Mouse (Mus musculus): ENCODE results near the gene Slc23a3. TPM values are rescaled to one million over a fixed set of nuclear protein-coding genes. Genes with fewer than 3 reads are reported as not detected.
A peak's percentile ranks its signal among the peaks of the same experiment; 100 is the strongest.

The Slc23a3 gene
- polyA plus RNA-seq, 1 experiment from 2014 or later, result 0.41 TPM

GRCm38 (mm10) chr1:75158990-75159389, 25.3 kb upstream of the Slc23a3 start:
- no peak for ATAC-seq (ENCODE audit: borderline replicate concordance, extremely low read depth, low FRiP score, low TSS enrichment)
- Histone ChIP-seq H3K27ac (no peak overlapping the region), H3K9ac (no peak overlapping the region), H3K4me2 (no peak overlapping the region), H3K4me1 (no peaks in the 10 kb centered on the region), H3K27me3 (no peaks in the 10 kb centered on the region), H3K36me3 (no peaks in the 10 kb centered on the region), H3K4me3 (no peak overlapping the region), H3K9me3 (no peaks in the 10 kb centered on the region)

GRCm38 (mm10) chr1:75155837-75156236, 22.1 kb upstream of the Slc23a3 start:
- H3K9me3 ChIP-seq, result no peaks in the 10 kb centered on the region
- ATAC-seq (ENCODE audit: borderline replicate concordance, extremely low read depth, low FRiP score, low TSS enrichment), result no peak

GRCm38 (mm10) chr1:75148727-75149126, 15.0 kb upstream of the Slc23a3 start:
- Histone ChIP-seq H3K27ac (no peak overlapping the region), H3K9me3 (no peaks in the 10 kb centered on the region), H3K9ac (no peak overlapping the region), H3K36me3 (peaks cover 41% of the 10 kb centered on the region), H3K4me3 (no peak overlapping the region), H3K27me3 (no peaks in the 10 kb centered on the region), H3K4me1 (peaks cover 8% of the 10 kb centered on the region), H3K4me2 (no peak overlapping the region)
- 83% methylated on average over 4 of the region's 4 CpGs for WGBS
- no peak for ATAC-seq (ENCODE audit: borderline replicate concordance, extremely low read depth, low FRiP score, low TSS enrichment)

More at GRCm38 (mm10) chr1:75155837-75156236, 22.1 kb upstream of the Slc23a3 start:
- Histone ChIP-seq H3K4me2 (no peak overlapping the region), H3K4me3 (no peak overlapping the region), H3K27me3 (no peaks in the 10 kb centered on the region), H3K4me1 (no peaks in the 10 kb centered on the region), H3K36me3 (no peaks in the 10 kb centered on the region), H3K9ac (no peak overlapping the region), H3K27ac (no peak overlapping the region)
- WGBS, result 40% methylated on average over 3 of the region's 3 CpGs

- H3K9ac ChIP-seq, result no peak overlapping the region
- no peak overlapping the region for H3K27ac ChIP-seq
- H3K36me3 ChIP-seq, result peaks cover 41% of the 10 kb centered on the region
- no peak overlapping the region for H3K4me3 ChIP-seq
- peaks cover 14% of the 10 kb centered on the region for H3K4me1 ChIP-seq
- ATAC-seq (ENCODE audit: borderline replicate concordance, extremely low read depth, low FRiP score, low TSS enrichment), result no peak
- no peak overlapping the region for H3K4me2 ChIP-seq
- no peaks in the 10 kb centered on the region for H3K9me3 ChIP-seq
- 72% methylated on average over 7 of the region's 7 CpGs for WGBS
- H3K27me3 ChIP-seq, result no peaks in the 10 kb centered on the region
Measured at GRCm38 (mm10) chr1:75147411-75148135, 13.9 kb upstream of the Slc23a3 start.

- Histone ChIP-seq H3K27ac (no peak overlapping the region), H3K4me2 (no peak overlapping the region), H3K9ac (no peak overlapping the region), H3K4me1 (peaks cover 21% of the 10 kb centered on the region), H3K36me3 (peaks cover 41% of the 10 kb centered on the region), H3K4me3 (no peak overlapping the region), H3K9me3 (no peaks in the 10 kb centered on the region), H3K27me3 (no peaks in the 10 kb centered on the region)
- no peak for ATAC-seq (ENCODE audit: borderline replicate concordance, extremely low read depth, low FRiP score, low TSS enrichment)
- 93% methylated on average over 3 of the region's 3 CpGs for WGBS
Measured at GRCm38 (mm10) chr1:75145589-75145988, 11.9 kb upstream of the Slc23a3 start.

GRCm38 (mm10) chr1:75142301-75143261, 8.9 kb upstream of the Slc23a3 start, which contains the start of the genes Cnppd1 and Retreg2:
Gene Cnppd1 (minus strand): TSS chr1:75142711.
Gene Retreg2 (plus strand): TSS chr1:75142778.
- peak; percentile 86 for ATAC-seq (ENCODE audit: borderline replicate concordance, extremely low read depth, low FRiP score, low TSS enrichment)

GRCm38 (mm10) chr1:75141486-75142190, 7.9 kb upstream of the Slc23a3 start:
- Histone ChIP-seq H3K4me1 (peaks cover 28% of the 10 kb centered on the region), H3K4me3 (peak overlapping the region; percentile 67), H3K4me2 (peak overlapping the region; percentile 89), H3K9me3 (no peaks in the 10 kb centered on the region), H3K36me3 (peaks cover 53% of the 10 kb centered on the region), H3K9ac (peak overlapping the region; percentile 90), H3K27me3 (no peaks in the 10 kb centered on the region), H3K27ac (peak overlapping the region; percentile 94)
- ATAC-seq (ENCODE audit: borderline replicate concordance, extremely low read depth, low FRiP score, low TSS enrichment), result peak; percentile 24; the same call in 1 of the 2 replicates
- under 1% methylated on average over 52 of the region's 53 CpGs for WGBS

More at GRCm38 (mm10) chr1:75142301-75143261, 8.9 kb upstream of the Slc23a3 start, which contains the start of the genes Cnppd1 and Retreg2:
- H3K9ac ChIP-seq, result peak within 1 kb of the TSS; percentile 90
- H3K4me3 ChIP-seq, result peak within 1 kb of the TSS; percentile 67
- H3K4me1 ChIP-seq, result peaks cover 28% of the 10 kb centered on the region
- peak within 1 kb of the TSS; percentile 94 for H3K27ac ChIP-seq
- no peaks in the 10 kb centered on the region for H3K27me3 ChIP-seq
- WGBS, result under 1% methylated on average over 86 of the region's 91 CpGs
- peak within 1 kb of the TSS; percentile 89 for H3K4me2 ChIP-seq
- no peaks in the 10 kb centered on the region for H3K9me3 ChIP-seq
- H3K36me3 ChIP-seq, result peaks cover 55% of the 10 kb centered on the region

- ATAC-seq (ENCODE audit: borderline replicate concordance, extremely low read depth, low FRiP score, low TSS enrichment), result no peak
- H3K9me3 ChIP-seq, result no peaks in the 10 kb centered on the region
- H3K4me2 ChIP-seq, result peak overlapping the region; percentile 89
- peaks cover 53% of the 10 kb centered on the region for H3K36me3 ChIP-seq
- H3K27ac ChIP-seq, result peak overlapping the region; percentile 94
- peak overlapping the region; percentile 90 for H3K9ac ChIP-seq
- H3K27me3 ChIP-seq, result no peaks in the 10 kb centered on the region
- H3K4me3 ChIP-seq, result peak overlapping the region; percentile 67
- H3K4me1 ChIP-seq, result peaks cover 28% of the 10 kb centered on the region
- WGBS, result 57% methylated on average over 4 of the region's 4 CpGs
Measured at GRCm38 (mm10) chr1:75140601-75141190, 7.0 kb upstream of the Slc23a3 start.

- Histone ChIP-seq H3K4me3 (no peak overlapping the region), H3K27me3 (no peaks in the 10 kb centered on the region), H3K9ac (no peak overlapping the region), H3K36me3 (peaks cover 41% of the 10 kb centered on the region), H3K4me1 (peaks cover 18% of the 10 kb centered on the region), H3K9me3 (no peaks in the 10 kb centered on the region), H3K4me2 (no peak overlapping the region), H3K27ac (no peak overlapping the region)
- ATAC-seq (ENCODE audit: borderline replicate concordance, extremely low read depth, low FRiP score, low TSS enrichment), result no peak
- 88% methylated on average over 2 of the region's 2 CpGs for WGBS
Measured at GRCm38 (mm10) chr1:75138448-75138847, 4.8 kb upstream of the Slc23a3 start.

GRCm38 (mm10) chr1:75136730-75137129, 3.0 kb upstream of the Slc23a3 start:
- Histone ChIP-seq H3K27ac (no peak overlapping the region), H3K27me3 (no peaks in the 10 kb centered on the region), H3K4me3 (no peak overlapping the region), H3K9ac (no peak overlapping the region), H3K4me1 (peaks cover 14% of the 10 kb centered on the region), H3K36me3 (peaks cover 41% of the 10 kb centered on the region), H3K4me2 (no peak overlapping the region), H3K9me3 (no peaks in the 10 kb centered on the region)
- 34% methylated on average over 3 of the region's 3 CpGs for WGBS
- no peak for ATAC-seq (ENCODE audit: borderline replicate concordance, extremely low read depth, low FRiP score, low TSS enrichment)

- Histone ChIP-seq H3K4me1 (peaks cover 14% of the 10 kb centered on the region), H3K27me3 (no peaks in the 10 kb centered on the region), H3K9me3 (no peaks in the 10 kb centered on the region), H3K4me2 (no peak overlapping the region), H3K36me3 (peaks cover 41% of the 10 kb centered on the region), H3K4me3 (no peak overlapping the region), H3K9ac (no peak overlapping the region), H3K27ac (no peak overlapping the region)
- 67% methylated on average over 6 of the region's 6 CpGs for WGBS
- ATAC-seq (ENCODE audit: borderline replicate concordance, extremely low read depth, low FRiP score, low TSS enrichment), result no peak
Measured at GRCm38 (mm10) chr1:75136293-75136692, 2.6 kb upstream of the Slc23a3 start.

Measured in lung, embryonic 15.5 days (tissue).